Mouse (Mus musculus): Measurements from ENCODE around the gene Ptprm. TPM values are rescaled to one million over a fixed set of nuclear protein-coding genes. Genes with fewer than 3 reads are reported as not detected.

Ptprm gene
- total and polyA plus RNA-seq, 3 experiments: not detected

- H3K27ac ChIP-seq (ENCODE audit: control insufficient read depth, low read depth, low read length): no peak overlapping the region
- H3K36me3 ChIP-seq (ENCODE audit: control insufficient read depth in 1 of 2, insufficient read depth in 2 of 2, low read length in 2 of 2): no peaks in the 10 kb centered on the region
- no peaks in the 10 kb centered on the region for H3K27me3 ChIP-seq (ENCODE audit: control insufficient read depth in 1 of 2, insufficient read depth in 2 of 2, low read length in 2 of 2)
- H3K9ac ChIP-seq (ENCODE audit: control insufficient read depth, low read depth, low read length, poor library complexity, severe bottlenecking): no peak overlapping the region
- no peaks in the 10 kb centered on the region for H3K4me1 ChIP-seq (ENCODE audit: control insufficient read depth in 1 of 2, insufficient read depth in 2 of 2, low read length in 2 of 2)
- no peak overlapping the region for H3K4me3 ChIP-seq (ENCODE audit: control insufficient read depth in 1 of 2, insufficient read depth in 1 of 2, low read depth in 2 of 2, low read length in 2 of 2)
- H3K79me2 ChIP-seq (ENCODE audit: control insufficient read depth, insufficient read depth, low read length, poor library complexity): no peaks in the 10 kb centered on the region
- TF ChIP-seq GATA1 (IDR thresholded peaks at IDR 0.05; ENCODE audit: low read depth, low read length): no peak
- no peak for TF ChIP-seq USF1 (IDR thresholded peaks at IDR 0.05; ENCODE audit: low read depth, low read length)
- no peak for TF ChIP-seq UBTF (IDR thresholded peaks at IDR 0.05; ENCODE audit: borderline replicate concordance, insufficient read depth, low read depth, low read length)
- TF ChIP-seq RAD21 (IDR thresholded peaks at IDR 0.05; ENCODE audit: low read depth, low read length): no peak
- no peak for TF ChIP-seq ZC3H11A (IDR thresholded peaks at IDR 0.05; ENCODE audit: low read depth, low read length)
- TF ChIP-seq CHD2 (IDR thresholded peaks at IDR 0.05; ENCODE audit: low read length): no peak
- no peak for TF ChIP-seq MYB (IDR thresholded peaks at IDR 0.05; ENCODE audit: low read depth, low read length)
- no peak for TF ChIP-seq BHLHE40 (IDR thresholded peaks at IDR 0.05; ENCODE audit: borderline replicate concordance, low read depth, low read length)
- no peak for TF ChIP-seq POLR2AphosphoS5 (IDR thresholded peaks at IDR 0.05; ENCODE audit: borderline replicate concordance, low read depth, low read length)
- no peaks in the 10 kb centered on the region for H3K9me3 ChIP-seq (replicated peaks; ENCODE audit: insufficient read depth, low read length)
- no peak for DNase-seq (ENCODE audit: low read depth, low spot score)
These were observed 230.5 kb downstream of the Ptprm start for GRCm38 (mm10) chr17:67123722-67124121.

DNA sequence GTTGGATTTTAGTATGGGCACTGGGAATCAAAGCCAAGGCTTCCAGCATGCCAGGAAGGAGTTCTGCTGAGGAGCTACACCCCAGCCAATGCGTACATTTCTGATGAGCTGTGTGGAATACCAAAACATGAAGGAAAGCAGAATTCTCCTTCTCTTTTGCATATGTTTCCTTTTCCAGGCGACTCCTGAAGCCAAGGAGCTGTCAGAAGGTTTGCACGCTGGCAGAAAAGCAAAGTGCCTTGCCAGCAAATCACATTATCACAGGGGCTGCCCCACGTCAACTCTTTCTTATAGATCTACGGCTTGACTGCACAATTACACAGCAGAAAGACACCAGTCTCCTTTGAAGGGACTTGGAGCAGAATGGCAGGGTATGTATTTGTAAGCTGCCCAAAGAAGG is 233.4 kb downstream of the Ptprm start:
- no peaks in the 10 kb centered on the region for H3K27me3 ChIP-seq (ENCODE audit: control insufficient read depth in 1 of 2, insufficient read depth in 2 of 2, low read length in 2 of 2)
- H3K9me3 ChIP-seq (replicated peaks; ENCODE audit: insufficient read depth, low read length): no peaks in the 10 kb centered on the region
- H3K27ac ChIP-seq (ENCODE audit: control insufficient read depth, low read depth, low read length): no peak overlapping the region
- no peak overlapping the region for H3K4me3 ChIP-seq (ENCODE audit: control insufficient read depth in 1 of 2, insufficient read depth in 1 of 2, low read depth in 2 of 2, low read length in 2 of 2)
- DNase-seq (ENCODE audit: low read depth, low spot score): no peak
- H3K4me1 ChIP-seq (ENCODE audit: control insufficient read depth in 1 of 2, insufficient read depth in 2 of 2, low read length in 2 of 2): no peaks in the 10 kb centered on the region
- no peaks in the 10 kb centered on the region for H3K79me2 ChIP-seq (ENCODE audit: control insufficient read depth, insufficient read depth, low read length, poor library complexity)
- no peaks in the 10 kb centered on the region for H3K36me3 ChIP-seq (ENCODE audit: control insufficient read depth in 1 of 2, insufficient read depth in 2 of 2, low read length in 2 of 2)
- TF ChIP-seq POLR2A (IDR thresholded peaks at IDR 0.05; ENCODE audit: control insufficient read depth in 1 of 2, insufficient read depth in 1 of 2, low read depth in 1 of 2, low read length in 2 of 2, poor library complexity in 1 of 2): no peak
- TF ChIP-seq NELFE (IDR thresholded peaks at IDR 0.05; ENCODE audit: low read depth, low read length): no peak
- TF ChIP-seq CHD1 (IDR thresholded peaks at IDR 0.05; ENCODE audit: low read depth, low read length): no peak
- TF ChIP-seq TAL1 (IDR thresholded peaks at IDR 0.05; ENCODE audit: low read length): no peak
- TF ChIP-seq GABPA (IDR thresholded peaks at IDR 0.05; ENCODE audit: low read depth, low read length): no peak
- no peak overlapping the region for H3K9ac ChIP-seq (ENCODE audit: control insufficient read depth, low read depth, low read length, poor library complexity, severe bottlenecking)

DNA sequence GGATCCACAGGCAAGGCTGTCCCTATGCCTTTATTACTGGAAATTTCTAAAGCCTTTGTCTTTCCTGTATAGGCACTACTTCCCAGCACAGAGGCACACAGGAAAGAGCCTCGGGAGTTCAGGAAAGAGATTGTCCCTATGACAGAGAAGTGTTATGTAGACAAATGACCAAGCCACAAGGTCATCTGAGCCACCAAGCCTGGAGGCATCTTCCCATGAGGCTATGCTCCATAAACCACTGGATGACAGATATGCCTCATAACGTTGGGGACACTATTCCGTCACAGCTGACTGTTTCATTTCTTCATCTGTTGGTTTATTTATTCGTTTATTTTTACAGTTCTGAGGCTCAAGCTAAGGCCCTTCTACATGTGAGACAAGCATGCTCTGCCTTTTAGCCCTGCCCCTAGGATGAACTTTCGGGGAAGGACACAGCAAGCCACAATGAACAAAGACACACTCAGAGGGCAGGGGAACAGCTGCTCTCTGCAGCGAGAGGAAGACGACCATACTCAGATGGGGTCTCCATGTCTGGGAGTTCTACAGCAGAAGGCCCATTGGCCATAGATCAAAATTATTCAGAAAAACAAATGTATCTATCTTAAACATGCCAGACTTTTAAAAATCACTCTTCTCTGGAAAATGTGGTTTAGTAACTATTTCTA is 235.4 kb downstream of the Ptprm start:
- TF ChIP-seq ETS1 (IDR thresholded peaks at IDR 0.05; ENCODE audit: low read depth, low read length) (no peak), CHD1 (IDR thresholded peaks at IDR 0.05; ENCODE audit: low read depth, low read length) (no peak), USF1 (IDR thresholded peaks at IDR 0.05; ENCODE audit: low read depth, low read length) (no peak), MAX (IDR thresholded peaks at IDR 0.05; ENCODE audit: low read length) (no peak), TAL1 (IDR thresholded peaks at IDR 0.05; ENCODE audit: low read length) (no peak), HCFC1 (IDR thresholded peaks at IDR 0.05; ENCODE audit: low read depth, low read length) (no peak), TCF12 (IDR thresholded peaks at IDR 0.05; ENCODE audit: low read depth, low read length) (no peak), USF2 (IDR thresholded peaks at IDR 0.05; ENCODE audit: borderline replicate concordance in 1 of 2, insufficient read depth in 1 of 2, low read depth in 1 of 2, low read length in 2 of 2) (no peak), TBP (IDR thresholded peaks at IDR 0.05; ENCODE audit: low read depth, low read length) (no peak)
- no peaks in the 10 kb centered on the region for H3K27me3 ChIP-seq (ENCODE audit: control insufficient read depth in 1 of 2, insufficient read depth in 2 of 2, low read length in 2 of 2)
- no peaks in the 10 kb centered on the region for H3K36me3 ChIP-seq (ENCODE audit: control insufficient read depth in 1 of 2, insufficient read depth in 2 of 2, low read length in 2 of 2)
- no peak for DNase-seq (ENCODE audit: low read depth, low spot score)
- H3K4me3 ChIP-seq (ENCODE audit: control insufficient read depth in 1 of 2, insufficient read depth in 1 of 2, low read depth in 2 of 2, low read length in 2 of 2): no peak overlapping the region
- H3K4me1 ChIP-seq (ENCODE audit: control insufficient read depth in 1 of 2, insufficient read depth in 2 of 2, low read length in 2 of 2): no peaks in the 10 kb centered on the region
- H3K27ac ChIP-seq (ENCODE audit: control insufficient read depth, low read depth, low read length): no peak overlapping the region
- no peak overlapping the region for H3K9ac ChIP-seq (ENCODE audit: control insufficient read depth, low read depth, low read length, poor library complexity, severe bottlenecking)
- H3K79me2 ChIP-seq (ENCODE audit: control insufficient read depth, insufficient read depth, low read length, poor library complexity): no peaks in the 10 kb centered on the region
- H3K9me3 ChIP-seq (replicated peaks; ENCODE audit: insufficient read depth, low read length): no peaks in the 10 kb centered on the region
